Mouse (Mus musculus) forebrain, embryonic 11.5 days (tissue): ENCODE results near the gene Atp5g1. TPM values are rescaled to one million over a fixed set of nuclear protein-coding genes. Genes with fewer than 3 reads are reported as not detected.

Experiments used
- ATAC-seq: fragments of 200-750 bp; cut with Nextera tagmentation; replicated peaks from 2 replicates; pipeline ENCODE4 v1.8.0; 2017; ENCODE audit warnings: moderate TSS enrichment; ENCODE audit not compliant: low FRiP score
- DNase-seq: peaks from one replicate; pipeline ENCODE4 v3.0.0-alpha.2; 2017; ENCODE audit warnings: low spot score
- H3K27ac ChIP-seq: fragments of 300-500 bp; sonication (generic); 2 replicates; pipeline ENCODE4 v1.5.1; 2014; ENCODE audit warnings: low read depth, low read length
- H3K27me3 ChIP-seq: fragments of 300-500 bp; sonication (generic); 2 replicates; pipeline ENCODE4 v1.6.1; 2014; ENCODE audit warnings: mild to moderate bottlenecking, low read length, mixed read lengths; ENCODE audit not compliant: control insufficient read depth, insufficient read depth
- H3K36me3 ChIP-seq: fragments of 300-500 bp; sonication (generic); 2 replicates; pipeline ENCODE4 v1.6.1; 2014; ENCODE audit warnings: mild to moderate bottlenecking, low read length, moderate library complexity, mixed read lengths; ENCODE audit not compliant: control insufficient read depth, insufficient read depth
- H3K4me1 ChIP-seq: fragments of 300-500 bp; sonication (generic); replicated peaks from 2 replicates; pipeline ENCODE4 v1.6.1; 2014; ENCODE audit warnings: low read length, mixed read lengths; ENCODE audit not compliant: control insufficient read depth, insufficient read depth
- H3K4me2 ChIP-seq: fragments of 300-500 bp; sonication (generic); 2 replicates; pipeline ENCODE4 v1.6.1; 2014; ENCODE audit warnings: low read depth, mild to moderate bottlenecking, low read length, moderate library complexity, mixed read lengths; ENCODE audit not compliant: severe bottlenecking
- H3K4me3 ChIP-seq: fragments of 300-500 bp; sonication (generic); 2 replicates; pipeline ENCODE4 v1.5.1; 2014; ENCODE audit warnings: low read depth, low read length
- H3K9ac ChIP-seq: fragments of 300-500 bp; sonication (generic); 2 replicates; pipeline ENCODE4 v1.6.1; 2014; ENCODE audit warnings: low read length
- H3K9me3 ChIP-seq: fragments of 300-500 bp; sonication (generic); 2 replicates; pipeline ENCODE4 v1.6.1; 2016; ENCODE audit warnings: low read length, mixed read lengths; ENCODE audit not compliant: control insufficient read depth
- WGBS: fragments of 180-500 bp; shearing (Covaris S2); extraction: QIAGEN DNeasy Blood & Tissue Kit; methylation state at CpG from one replicate; pipeline ENCODE4 v1.1.7; 2014; 5-methylcytosine and 5-hydroxymethylcytosine counted together
- polyA plus RNA-seq: library from polyadenylated mRNA; unstranded; fragments of >200 nt; fragmentation: Nextera tagmentation; extraction: Ambion mirVana; gene quantifications from 2 replicates; pipeline ENCODE4 v1.2.1, GENCODE M21; 2014

Atp5g1 gene
- polyA plus RNA-seq, 1 experiment from 2014 or later: 440 TPM

DNA sequence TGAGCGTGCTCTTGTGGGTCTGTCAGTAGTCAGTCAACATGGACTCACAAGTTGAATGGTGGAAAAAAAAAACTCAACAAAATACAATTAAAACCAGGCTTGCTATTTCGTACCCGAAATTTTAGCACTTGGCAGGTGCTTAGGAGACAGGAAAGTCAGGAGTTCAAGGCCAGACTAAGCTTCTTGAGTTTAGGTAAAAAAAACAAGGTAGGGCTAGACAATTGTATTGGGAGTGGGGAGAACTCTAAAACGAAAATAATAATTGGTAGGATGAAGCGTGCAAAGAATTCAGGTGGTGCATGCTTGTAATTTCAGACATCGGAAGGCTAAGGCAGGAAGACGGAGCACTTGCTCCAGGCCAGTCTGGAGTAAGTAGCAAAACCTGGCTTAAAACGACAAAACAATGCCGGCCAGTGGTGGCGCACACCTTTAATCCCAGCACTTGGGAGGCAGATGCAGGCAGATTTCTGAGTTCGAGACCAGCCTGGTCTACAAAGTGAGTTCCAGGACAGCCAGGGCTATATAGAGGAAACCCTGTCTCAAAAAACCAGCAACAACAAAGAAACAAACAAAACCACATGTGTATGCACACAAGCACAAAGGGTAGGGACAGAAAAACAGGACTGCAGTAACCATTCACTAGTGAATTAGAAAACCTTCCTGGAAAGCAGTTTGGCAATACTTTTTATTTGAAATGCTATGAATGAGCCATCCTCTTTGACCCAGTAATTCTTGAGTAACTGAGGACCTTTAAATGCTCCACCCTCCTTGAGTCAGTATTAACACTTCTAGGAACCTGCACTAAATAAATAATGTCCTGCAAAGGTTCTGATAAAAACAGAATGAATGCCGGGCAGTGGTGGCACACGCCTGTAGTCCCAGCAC lies 993 bp upstream of the Atp5g1 start:
- Histone ChIP-seq H3K4me2 (peak overlapping the region; percentile 53), H3K4me3 (peak overlapping the region; percentile 32), H3K4me1 (peaks cover 6% of the 10 kb centered on the region), H3K27ac (peak overlapping the region; percentile 46; the same call in 1 of the 2 replicates), H3K9me3 (no peaks in the 10 kb centered on the region), H3K36me3 (peaks cover 4% of the 10 kb centered on the region; the same call in 1 of the 2 replicates), H3K9ac (peak overlapping the region; percentile 51), H3K27me3 (no peaks in the 10 kb centered on the region)
- 66% methylated on average over 13 of the region's 13 CpGs for WGBS
- DNase-seq: no peak
- no peak for ATAC-seq

DNA sequence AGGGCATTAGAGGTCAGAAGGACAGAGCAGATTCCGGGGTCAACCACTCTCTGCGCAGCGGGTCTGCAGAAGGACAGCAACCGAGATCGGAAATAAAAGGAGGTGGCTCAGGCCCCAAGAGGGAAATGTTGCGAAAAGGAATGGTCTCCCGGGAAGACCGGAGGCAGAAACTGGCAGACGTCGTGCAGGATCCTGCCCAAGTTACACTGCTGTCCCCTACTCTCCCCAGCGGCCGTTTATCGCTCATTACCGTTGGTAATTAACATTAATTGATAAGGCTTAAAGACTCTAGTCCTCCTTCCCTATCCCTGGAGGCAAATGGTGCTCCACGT lies 327 bp downstream of the Atp5g1 start:
- Histone ChIP-seq H3K27ac (0 out of 2 replicates have a peak overlapping the region, but pooled peaks have one; percentile 42), H3K9ac (peak overlapping the region; percentile 79), H3K4me3 (peak overlapping the region; percentile 74), H3K36me3 (peaks cover 6% of the 10 kb centered on the region; the same call in 1 of the 2 replicates), H3K4me1 (peaks cover 6% of the 10 kb centered on the region), H3K9me3 (no peaks in the 10 kb centered on the region), H3K27me3 (no peaks in the 10 kb centered on the region), H3K4me2 (peak overlapping the region; percentile 98)
- DNase-seq (no peak), ATAC-seq (no peak)
- 0% methylated on average over 15 of the region's 15 CpGs for WGBS

DNA sequence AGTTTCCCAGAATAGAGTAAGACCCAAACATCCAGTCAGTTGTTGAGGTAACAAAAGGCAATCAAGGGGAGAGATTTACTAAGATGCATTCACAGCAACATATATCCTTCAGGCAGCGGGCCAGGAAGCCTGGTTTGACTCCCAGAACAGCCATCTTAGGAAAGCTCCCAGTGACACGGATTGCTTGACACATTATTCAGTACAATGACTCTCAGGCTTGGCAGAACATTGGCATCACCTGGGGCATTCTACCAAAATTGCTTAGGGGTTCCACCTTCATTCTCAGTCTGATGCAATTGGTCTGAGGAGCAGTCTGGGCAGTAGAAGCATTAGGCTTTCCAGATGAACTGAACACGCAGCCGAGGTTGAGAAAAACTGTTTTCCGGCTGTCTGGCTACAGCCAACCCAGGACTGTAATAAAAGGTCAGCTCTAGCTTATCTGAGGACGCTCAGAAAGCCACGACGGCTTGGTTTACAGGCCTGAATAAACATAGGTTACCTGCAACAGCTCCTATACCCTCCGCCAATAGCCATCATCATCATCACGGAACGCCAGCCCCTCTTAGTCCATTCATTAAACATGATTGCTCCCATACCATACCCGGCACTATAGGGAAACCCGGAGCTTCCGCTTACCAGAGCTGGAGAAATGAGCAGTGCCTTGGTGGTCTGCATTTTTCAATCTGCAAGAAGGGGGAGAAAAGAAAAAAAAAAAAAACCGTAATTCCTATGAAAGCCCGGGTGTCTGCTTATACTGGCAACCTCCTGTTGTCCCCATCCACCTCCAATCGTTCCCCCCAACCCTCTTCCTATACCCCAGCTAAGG lies 906 bp downstream of the Atp5g1 start:
- Histone ChIP-seq H3K36me3 (peaks cover 6% of the 10 kb centered on the region; the same call in 1 of the 2 replicates), H3K27ac (0 out of 2 replicates have a peak overlapping the region, but pooled peaks have one; percentile 42), H3K4me1 (peaks cover 6% of the 10 kb centered on the region), H3K9me3 (no peaks in the 10 kb centered on the region), H3K4me2 (peak overlapping the region; percentile 98), H3K27me3 (no peaks in the 10 kb centered on the region), H3K9ac (peak overlapping the region; percentile 79), H3K4me3 (peak overlapping the region; percentile 74)
- 32% methylated on average over 17 of the region's 17 CpGs for WGBS
- DNase-seq (no peak), ATAC-seq (no peak)

DNA sequence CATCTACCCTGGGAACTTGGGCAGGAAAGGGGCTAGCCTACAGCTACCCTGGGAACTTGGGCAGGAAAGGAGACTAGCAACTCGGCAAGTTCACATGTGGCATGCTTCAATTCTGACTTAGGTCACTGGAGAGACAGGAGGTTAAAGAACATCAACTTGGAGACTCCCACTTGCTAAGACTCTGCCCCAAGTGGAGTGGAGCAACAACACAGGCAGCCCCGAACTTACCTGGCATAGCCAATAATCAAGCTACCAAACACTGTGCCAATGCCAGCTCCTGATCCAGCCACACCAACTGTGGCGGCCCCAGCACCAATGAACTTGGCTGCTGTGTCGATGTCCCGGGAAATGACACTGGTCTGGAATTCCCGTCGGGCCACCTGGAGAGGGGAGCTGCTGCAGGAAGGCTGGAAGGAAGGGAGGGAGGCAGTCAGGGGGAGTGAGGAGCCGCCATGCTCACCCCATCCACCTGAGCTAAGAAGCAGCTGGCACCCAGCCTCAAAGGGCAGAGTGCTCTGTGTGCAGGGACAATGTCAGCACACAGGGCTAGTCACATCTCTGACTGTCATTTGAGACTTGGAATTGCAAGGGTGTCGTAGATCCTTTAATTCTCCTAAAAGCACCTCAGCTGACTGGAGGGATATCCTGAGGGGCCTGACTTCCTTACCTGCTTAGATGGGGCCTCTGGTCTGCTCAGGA lies 2.0 kb downstream of the Atp5g1 start:
- no peak for DNase-seq
- Histone ChIP-seq H3K4me1 (peaks cover 6% of the 10 kb centered on the region), H3K4me3 (no peak overlapping the region), H3K27me3 (no peaks in the 10 kb centered on the region), H3K36me3 (peaks cover 6% of the 10 kb centered on the region; the same call in 1 of the 2 replicates), H3K9ac (no peak overlapping the region), H3K4me2 (no peak overlapping the region), H3K9me3 (no peaks in the 10 kb centered on the region), H3K27ac (no peak overlapping the region)
- no peak for ATAC-seq
- 90% methylated on average over 7 of the region's 9 CpGs for WGBS

DNA sequence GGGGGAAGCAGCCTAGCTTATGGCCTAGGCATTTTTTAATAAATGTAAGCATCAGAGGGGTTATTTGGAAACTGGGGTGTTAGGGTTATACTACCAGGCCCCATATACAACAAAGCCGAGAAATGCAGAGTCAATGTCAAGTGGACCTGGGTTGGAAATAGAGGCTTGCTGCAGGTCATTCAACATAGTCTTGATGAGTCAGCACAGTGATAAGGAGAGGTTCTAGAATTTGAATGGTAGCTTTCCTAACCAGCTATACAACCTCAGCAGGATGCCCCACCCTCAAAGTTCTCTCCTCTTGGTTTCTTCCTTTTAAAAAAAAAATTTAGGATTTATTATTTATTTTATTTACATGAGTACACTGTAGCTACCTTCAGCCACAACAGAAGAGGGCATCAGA lies 4.5 kb downstream of the Atp5g1 start:
- Histone ChIP-seq H3K27ac (no peak overlapping the region), H3K4me2 (no peak overlapping the region), H3K4me3 (no peak overlapping the region), H3K27me3 (no peaks in the 10 kb centered on the region), H3K9ac (no peak overlapping the region), H3K36me3 (peaks cover 6% of the 10 kb centered on the region; the same call in 1 of the 2 replicates), H3K9me3 (no peaks in the 10 kb centered on the region), H3K4me1 (peaks cover 6% of the 10 kb centered on the region)
- 80% methylated on average over 1 of the region's 1 CpGs for WGBS
- ATAC-seq (no peak), DNase-seq (no peak)

DNA sequence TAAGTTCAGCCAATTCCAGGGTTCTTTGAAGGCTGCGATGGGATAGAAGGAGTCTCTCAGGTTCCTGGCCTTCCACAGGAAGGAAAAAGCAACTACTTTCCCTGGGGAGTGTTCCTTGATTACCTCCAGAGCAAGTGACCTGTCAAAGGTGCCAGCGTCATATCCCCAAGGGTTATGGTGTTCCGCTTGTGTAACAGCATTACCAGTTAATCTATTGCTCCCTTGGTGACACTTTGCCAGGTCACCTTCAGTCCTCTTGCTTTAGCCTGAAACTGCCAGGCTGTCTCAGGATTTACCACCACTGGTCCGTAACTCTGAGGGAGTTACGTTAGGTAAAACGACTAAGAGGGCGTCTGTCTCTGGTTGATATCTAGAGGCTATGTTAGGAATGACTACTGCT lies 5.1 kb downstream of the Atp5g1 start:
- no peaks in the 10 kb centered on the region for H3K27me3 ChIP-seq
- H3K4me1 ChIP-seq: peaks cover 8% of the 10 kb centered on the region
- H3K36me3 ChIP-seq: peaks cover 6% of the 10 kb centered on the region; the same call in 1 of the 2 replicates
- no peak overlapping the region for H3K4me3 ChIP-seq
- DNase-seq (no peak), ATAC-seq (no peak)
- 93% methylated on average over 7 of the region's 7 CpGs for WGBS
- no peak overlapping the region for H3K9ac ChIP-seq
- no peak overlapping the region for H3K4me2 ChIP-seq
- H3K27ac ChIP-seq: no peak overlapping the region
- H3K9me3 ChIP-seq: no peaks in the 10 kb centered on the region

DNA sequence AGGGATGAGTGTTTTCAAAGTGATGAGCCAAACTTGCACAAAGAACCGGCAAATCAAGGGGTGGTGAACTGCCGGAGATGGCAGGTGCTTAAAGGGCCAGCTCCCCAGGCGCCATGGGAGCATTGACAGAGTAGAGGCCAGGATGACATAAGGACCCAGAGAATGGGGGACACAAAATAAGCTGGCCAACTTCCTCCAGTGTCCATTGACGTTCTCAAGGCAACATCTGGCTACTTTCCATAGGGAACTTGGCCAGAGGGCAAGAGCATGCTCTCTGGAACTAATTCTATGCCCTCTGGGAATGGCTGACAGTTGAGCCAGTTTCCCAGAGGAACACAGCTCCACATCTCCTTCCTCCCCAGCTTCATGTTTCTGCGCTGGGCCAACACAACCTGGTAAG lies 7.2 kb downstream of the Atp5g1 start:
- H3K4me2 ChIP-seq: no peak overlapping the region
- DNase-seq (no peak), ATAC-seq (no peak)
- WGBS: 83% methylated on average over 5 of the region's 5 CpGs
- H3K36me3 ChIP-seq: peaks cover 6% of the 10 kb centered on the region; the same call in 1 of the 2 replicates
- no peak overlapping the region for H3K9ac ChIP-seq
- H3K4me3 ChIP-seq: no peak overlapping the region
- no peaks in the 10 kb centered on the region for H3K27me3 ChIP-seq
- peaks cover 5% of the 10 kb centered on the region for H3K4me1 ChIP-seq
- H3K27ac ChIP-seq: no peak overlapping the region
- H3K9me3 ChIP-seq: no peaks in the 10 kb centered on the region
